Mouse (Mus musculus): ENCODE measurements around the gene 4931428F04Rik.

GRCm38 (mm10) chr8:105254152-105254965 lies 35.3 kb downstream of the 4931428F04Rik start:
- no peak for TF ChIP-seq GATA1 (IDR thresholded peaks at IDR 0.05; ENCODE audit: borderline replicate concordance, low read length)
- no peak for TF ChIP-seq FLI1 (IDR thresholded peaks at IDR 0.05; ENCODE audit: low read length)

All from megakaryocyte, embryonic 14.5 days (primary cell).